Comparison of ENCODE assay signal across 32 mouse cellular contexts in genomic region chr7:6793811-6794210, GRCm38 (mm10).
"Had no signal": no experiment of that assay in that cellular context is flagged by ENCODE, and none has a peak within 500 bp of the region (broad histone marks: within the 10 kb centered on the region; RNA-seq: fewer than 3 reads in every experiment).

No protein-coding gene starts in this region.

- H3K27me3 ChIP-seq: limb, embryonic 12.5 days; limb, embryonic 13.5 days; limb, embryonic 15.5 days; liver, embryonic 12.5 days; liver, embryonic 13.5 days; liver, embryonic 15.5 days; lung, embryonic 15.5 days; megakaryocyte, embryonic 14.5 days; midbrain, embryonic 12.5 days; midbrain, embryonic 13.5 days; neural tube, embryonic 12.5 days had no signal

- H3K4me1 ChIP-seq: liver, embryonic 12.5 days; liver, embryonic 13.5 days; liver, embryonic 15.5 days; megakaryocyte, embryonic 14.5 days; midbrain, embryonic 10.5 days; midbrain, embryonic 12.5 days; midbrain, embryonic 13.5 days; neural tube, embryonic 12.5 days had no signal

- H3K36me3 ChIP-seq: limb, embryonic 12.5 days; limb, embryonic 13.5 days; limb, embryonic 15.5 days; liver, embryonic 12.5 days; liver, embryonic 13.5 days; liver, embryonic 15.5 days; lung, embryonic 15.5 days; midbrain, embryonic 10.5 days; midbrain, embryonic 12.5 days; midbrain, embryonic 13.5 days; neural tube, embryonic 12.5 days had no signal

- H3K9me3 ChIP-seq: limb, embryonic 10.5 days; limb, embryonic 13.5 days; limb, embryonic 15.5 days; liver, embryonic 12.5 days; liver, embryonic 13.5 days; lung, embryonic 15.5 days; midbrain, embryonic 10.5 days; midbrain, embryonic 12.5 days; midbrain, embryonic 13.5 days; neural tube, embryonic 12.5 days had no signal

- H3K4me3 ChIP-seq: left cerebral cortex, adult 2 months; limb, embryonic 10.5 days; limb, embryonic 12.5 days; limb, embryonic 13.5 days; limb, embryonic 15.5 days; liver, embryonic 12.5 days; liver, embryonic 13.5 days; liver, embryonic 15.5 days; lung, embryonic 15.5 days; megakaryocyte, embryonic 14.5 days; midbrain, embryonic 10.5 days; midbrain, embryonic 12.5 days; midbrain, embryonic 13.5 days; myocyte; neural tube, embryonic 12.5 days had no signal

- H3K9ac ChIP-seq: limb, embryonic 12.5 days; limb, embryonic 13.5 days; limb, embryonic 15.5 days; liver, embryonic 12.5 days; liver, embryonic 13.5 days; liver, embryonic 14.5 days; liver, embryonic 15.5 days; liver, postnatal 0 days; lung, embryonic 14.5 days; lung, embryonic 15.5 days; midbrain, embryonic 12.5 days; midbrain, embryonic 13.5 days; neural tube, embryonic 12.5 days had no signal

- ATAC-seq: liver, embryonic 12.5 days; liver, postnatal 0 days; lung, postnatal 0 days; midbrain, embryonic 13.5 days; midbrain, embryonic 16.5 days had no signal

- H3K4me2 ChIP-seq: limb, embryonic 12.5 days; limb, embryonic 13.5 days; limb, embryonic 15.5 days; liver, embryonic 11.5 days; liver, embryonic 12.5 days; liver, embryonic 13.5 days; liver, embryonic 15.5 days; lung, embryonic 14.5 days; lung, embryonic 15.5 days; midbrain, embryonic 11.5 days; midbrain, embryonic 12.5 days; midbrain, embryonic 13.5 days; neural tube, embryonic 12.5 days had no signal

- DNase-seq: left cerebral cortex, postnatal 4 days; liver; liver, embryonic 13.5 days; liver, postnatal 0 days; lung, adult 18-20 months; lung, adult 2 months; lung, embryonic 14.5 days; lung, postnatal 10 days; lung, postnatal 14 days; lung, postnatal 36 days; lung, postnatal 4 days; midbrain, embryonic 14.5 days had no signal

- H3K27ac ChIP-seq: left cerebral cortex, adult 2 months; limb, embryonic 13.5 days; limb, embryonic 15.5 days; liver, embryonic 12.5 days; liver, embryonic 13.5 days; liver, embryonic 14.5 days; liver, embryonic 15.5 days; lung, embryonic 15.5 days; macrophage; midbrain, embryonic 10.5 days; midbrain, embryonic 12.5 days; midbrain, embryonic 13.5 days; neural tube, embryonic 12.5 days had no signal
